Mouse (Mus musculus) embryonic facial prominence, embryonic 15.5 days (tissue): ENCODE results near the gene Miga1. TPM values are rescaled to one million over a fixed set of nuclear protein-coding genes. Genes with fewer than 3 reads are reported as not detected.
A peak's percentile ranks its signal among the peaks of the same experiment; 100 is the strongest.

Experiments used
- ATAC-seq: fragments of 200-750 bp; cut with Nextera tagmentation; 2 replicates; pipeline ENCODE4 v1.8.0; 2017; ENCODE audit warnings: low read depth, moderate TSS enrichment; ENCODE audit not compliant: insufficient number of reproducible peaks, low FRiP score, low TSS enrichment
- H3K27ac ChIP-seq: fragments of 300-500 bp; sonication (generic); replicated peaks from 2 replicates; pipeline ENCODE4 v1.5.1; 2015; ENCODE audit warnings: mild to moderate bottlenecking, inconsistent platforms
- H3K27me3 ChIP-seq: fragments of 300-500 bp; sonication (generic); 2 replicates; pipeline ENCODE4 v1.6.1; 2015; ENCODE audit warnings: inconsistent platforms
- H3K36me3 ChIP-seq: fragments of 300-500 bp; sonication (generic); 2 replicates; pipeline ENCODE4 v1.6.1; 2015; ENCODE audit warnings: mild to moderate bottlenecking, inconsistent platforms
- H3K4me1 ChIP-seq: fragments of 300-500 bp; sonication (generic); 2 replicates; pipeline ENCODE4 v1.6.1; 2015; ENCODE audit warnings: inconsistent platforms
- H3K4me2 ChIP-seq: fragments of 300-500 bp; sonication (generic); replicated peaks from 2 replicates; pipeline ENCODE4 v1.6.1; 2015; ENCODE audit warnings: mild to moderate bottlenecking, inconsistent platforms
- H3K4me3 ChIP-seq: fragments of 300-500 bp; sonication (generic); replicated peaks from 2 replicates; pipeline ENCODE4 v1.5.1; 2015; ENCODE audit warnings: mild to moderate bottlenecking, inconsistent platforms
- H3K9ac ChIP-seq: fragments of 300-500 bp; sonication (generic); 2 replicates; pipeline ENCODE4 v1.6.1; 2015; ENCODE audit warnings: inconsistent platforms
- H3K9me3 ChIP-seq: fragments of 300-500 bp; sonication (generic); replicated peaks from 2 replicates; pipeline ENCODE4 v1.6.1; 2016; ENCODE audit warnings: inconsistent platforms
- WGBS: fragments of 180-500 bp; shearing (Covaris S2); methylation state at CpG from one replicate; pipeline ENCODE4 v1.1.7; 2015; 5-methylcytosine and 5-hydroxymethylcytosine counted together
- polyA plus RNA-seq: library from polyadenylated mRNA; unstranded; fragments of >200 nt; fragmentation: Nextera tagmentation; extraction: Ambion mirVana; gene quantifications from 2 replicates; pipeline ENCODE4 v1.2.1, GENCODE M21; 2015

Miga1 gene
- polyA plus RNA-seq, 1 experiment from 2014 or later, result 15.8 TPM

DNA sequence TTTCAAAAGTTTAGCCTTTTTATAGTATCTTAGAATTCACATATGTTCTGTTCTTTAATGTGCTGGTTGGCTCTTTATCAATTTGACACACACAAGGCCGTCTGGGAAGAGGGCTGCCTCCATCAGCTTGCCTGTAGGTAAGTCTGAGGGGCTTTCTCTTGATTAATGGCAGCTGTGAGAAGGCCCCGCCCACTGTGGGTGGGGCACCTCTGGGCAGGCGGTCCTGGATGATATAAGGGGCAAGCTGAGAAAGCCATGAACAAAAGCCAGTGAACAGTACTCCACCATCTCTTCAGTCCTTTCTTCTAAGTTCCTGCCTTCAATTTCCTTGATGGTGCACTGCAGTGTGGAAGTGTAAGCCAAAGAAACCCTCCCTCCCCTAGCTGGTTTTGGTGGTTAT is 58.1 kb downstream of the Miga1 start:
- peaks cover 36% of the 10 kb centered on the region for H3K36me3 ChIP-seq
- no peaks in the 10 kb centered on the region for H3K27me3 ChIP-seq
- H3K4me1 ChIP-seq, result no peaks in the 10 kb centered on the region
- no peak for ATAC-seq
- H3K4me2 ChIP-seq, result no peak overlapping the region
- WGBS, result 32% methylated on average over 3 of the region's 3 CpGs
- no peak overlapping the region for H3K27ac ChIP-seq
- H3K9ac ChIP-seq, result no peak overlapping the region
- H3K4me3 ChIP-seq, result no peak overlapping the region
- no peaks in the 10 kb centered on the region for H3K9me3 ChIP-seq

DNA sequence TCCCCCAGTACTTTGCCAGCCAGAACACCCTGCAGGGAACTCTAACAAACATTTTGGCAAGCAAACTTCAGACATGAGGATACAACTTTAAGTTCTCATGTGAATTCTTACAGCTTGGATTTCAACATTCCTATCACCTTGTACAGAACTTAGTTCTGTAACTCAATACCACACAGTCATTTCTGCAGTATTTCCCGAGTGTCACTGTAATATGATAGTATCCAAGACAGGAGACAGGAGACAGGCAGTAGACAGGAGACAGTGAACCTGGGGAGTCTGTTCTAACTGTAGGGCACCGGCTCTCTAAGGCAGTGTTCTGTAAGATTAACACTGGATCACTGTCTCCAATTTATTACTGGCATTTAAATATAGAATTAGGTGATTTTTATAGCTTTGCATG is 61.8 kb downstream of the Miga1 start:
- Histone ChIP-seq H3K4me3 (no peak overlapping the region), H3K9ac (no peak overlapping the region), H3K27ac (0 out of 2 replicates have a peak overlapping the region, but pooled peaks have one; percentile 11), H3K27me3 (no peaks in the 10 kb centered on the region), H3K9me3 (no peaks in the 10 kb centered on the region), H3K36me3 (peaks cover 29% of the 10 kb centered on the region), H3K4me2 (no peak overlapping the region), H3K4me1 (no peaks in the 10 kb centered on the region)
- ATAC-seq, result no peak
- 23% methylated on average over 2 of the region's 2 CpGs for WGBS

DNA sequence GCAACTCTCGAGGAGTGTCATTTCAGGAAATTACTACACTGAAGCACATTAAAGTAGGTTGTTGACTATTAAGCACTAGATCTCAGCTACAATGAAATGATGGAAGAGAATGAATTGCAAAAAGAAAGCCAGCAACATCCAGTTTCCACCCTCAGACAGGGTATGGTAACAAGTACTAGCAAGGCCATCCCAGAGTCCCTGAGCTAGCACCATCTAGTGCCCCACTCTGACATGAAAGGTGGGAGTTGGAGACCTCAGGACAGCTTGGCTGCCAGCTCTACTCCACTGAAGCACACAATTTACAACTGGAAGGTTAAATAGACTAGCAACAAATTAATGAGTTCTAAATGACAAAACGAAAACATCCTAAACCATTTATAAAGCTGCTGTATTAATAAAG is 62.3 kb downstream of the Miga1 start:
- H3K27ac ChIP-seq, result no peak overlapping the region
- WGBS, result 76% methylated on average over 2 of the region's 2 CpGs

DNA sequence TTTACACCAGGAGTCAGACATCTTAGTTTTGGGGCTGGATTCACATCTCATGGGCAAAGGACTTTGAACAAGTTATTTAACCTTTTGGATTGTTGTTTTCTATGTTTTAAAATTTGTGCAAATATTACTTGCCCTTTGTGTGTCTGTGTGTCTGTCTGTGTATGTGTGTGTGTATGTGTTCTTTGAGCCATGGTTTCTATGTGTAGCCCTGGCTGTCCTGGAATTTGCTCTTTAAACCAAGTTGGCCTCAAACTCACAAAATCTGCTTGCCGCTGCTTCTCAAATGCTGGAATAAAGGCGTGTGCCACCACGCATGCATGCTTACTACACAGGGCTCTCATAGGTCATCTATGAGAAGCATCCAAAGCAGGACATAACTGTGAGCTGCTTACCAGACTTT is 63.3 kb downstream of the Miga1 start:
- Histone ChIP-seq H3K27me3 (no peaks in the 10 kb centered on the region), H3K9me3 (no peaks in the 10 kb centered on the region), H3K4me3 (no peak overlapping the region), H3K4me2 (no peak overlapping the region), H3K4me1 (no peaks in the 10 kb centered on the region), H3K27ac (no peak overlapping the region), H3K36me3 (peaks cover 16% of the 10 kb centered on the region; the same call in 1 of the 2 replicates), H3K9ac (no peak overlapping the region)
- ATAC-seq, result no peak
- 96% methylated on average over 3 of the region's 3 CpGs for WGBS

More for the DNA sequence above, 62.3 kb downstream of the Miga1 start:
- Histone ChIP-seq H3K4me3 (no peak overlapping the region), H3K4me2 (no peak overlapping the region), H3K9ac (no peak overlapping the region), H3K27me3 (no peaks in the 10 kb centered on the region), H3K9me3 (no peaks in the 10 kb centered on the region), H3K4me1 (no peaks in the 10 kb centered on the region), H3K36me3 (peaks cover 24% of the 10 kb centered on the region)
- no peak for ATAC-seq

DNA sequence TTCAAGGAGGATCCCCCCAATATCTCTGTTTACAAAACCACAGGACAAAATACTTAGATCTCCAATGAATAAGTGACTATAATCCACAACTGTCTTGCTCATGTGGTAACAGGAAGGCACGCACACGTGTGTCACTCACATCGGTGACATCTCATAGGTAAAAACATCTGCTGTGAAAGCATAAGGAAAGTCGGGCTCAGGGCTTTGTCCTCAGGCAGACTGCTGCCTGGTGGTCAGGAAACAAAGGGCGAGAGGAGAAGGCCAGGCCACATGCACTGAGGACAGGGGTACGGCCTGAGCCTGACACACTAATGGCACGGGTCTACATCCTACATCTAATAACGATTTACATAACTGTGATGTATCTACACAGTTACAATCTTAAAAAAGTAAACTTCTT is 65.2 kb downstream of the Miga1 start:
- WGBS, result 76% methylated on average over 8 of the region's 8 CpGs
- Histone ChIP-seq H3K27me3 (no peaks in the 10 kb centered on the region), H3K4me2 (no peak overlapping the region), H3K9me3 (no peaks in the 10 kb centered on the region), H3K9ac (no peak overlapping the region), H3K27ac (no peak overlapping the region), H3K4me3 (no peak overlapping the region), H3K4me1 (no peaks in the 10 kb centered on the region), H3K36me3 (peaks cover 12% of the 10 kb centered on the region; the same call in 1 of the 2 replicates)
- no peak for ATAC-seq

DNA sequence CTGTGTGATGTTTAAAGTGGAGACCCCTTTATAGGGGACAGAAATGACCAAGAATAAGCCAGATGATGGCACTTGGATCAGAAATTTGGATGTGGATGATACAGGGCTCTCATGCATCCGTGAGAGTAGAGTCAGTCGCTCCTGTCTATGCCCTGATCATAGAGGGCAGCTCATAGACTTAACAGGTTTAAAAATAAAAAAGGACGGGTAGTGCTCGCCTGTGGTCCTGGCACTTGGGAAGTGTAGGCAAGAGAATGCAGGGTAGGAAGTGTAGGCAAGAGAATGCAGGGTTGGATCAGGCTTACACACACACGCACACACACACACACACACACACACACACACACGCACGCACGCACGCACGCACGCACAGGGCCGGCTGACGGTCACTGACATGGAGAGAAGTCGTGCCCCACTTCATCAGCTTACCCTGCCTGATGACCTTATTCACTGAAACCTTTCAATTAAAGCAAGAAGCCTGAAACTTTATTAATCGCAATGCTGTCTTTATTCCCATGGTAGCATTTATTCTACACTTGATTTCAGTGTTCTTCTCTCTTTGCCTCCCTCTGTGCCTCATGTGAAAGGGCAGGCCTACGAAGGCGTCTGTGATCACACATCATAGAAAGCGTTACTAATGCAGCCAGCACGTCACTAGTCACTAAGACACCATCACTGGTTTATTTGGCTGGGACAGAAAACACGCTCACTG is 67.1 kb downstream of the Miga1 start:
- no peak for ATAC-seq
- H3K4me2 ChIP-seq, result no peak overlapping the region
- no peaks in the 10 kb centered on the region for H3K4me1 ChIP-seq
- H3K9ac ChIP-seq, result no peak overlapping the region
- no peaks in the 10 kb centered on the region for H3K27me3 ChIP-seq
- peaks cover 12% of the 10 kb centered on the region; the same call in 1 of the 2 replicates for H3K36me3 ChIP-seq
- H3K9me3 ChIP-seq, result no peaks in the 10 kb centered on the region
- H3K4me3 ChIP-seq, result no peak overlapping the region
- WGBS, result 87% methylated on average over 20 of the region's 20 CpGs
- H3K27ac ChIP-seq, result no peak overlapping the region

DNA sequence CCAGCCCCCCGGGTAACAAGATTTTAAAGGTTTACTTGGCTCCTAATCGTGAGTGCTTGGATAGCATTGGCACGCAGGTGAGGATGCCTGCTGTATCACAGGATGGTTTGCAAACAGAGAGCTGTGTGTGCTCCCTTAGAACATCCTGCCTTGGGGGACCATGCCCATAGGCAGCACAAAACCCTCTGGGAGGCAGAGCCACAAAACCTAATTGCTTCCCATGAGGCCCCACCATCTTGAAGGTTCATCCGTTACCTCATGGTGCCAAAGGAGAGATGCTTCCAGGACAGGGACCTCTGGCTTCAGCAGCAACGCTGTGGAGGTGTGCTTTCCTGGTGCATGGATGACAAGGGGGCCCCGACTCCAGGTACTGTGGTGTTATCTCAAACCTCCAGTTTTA is 68.3 kb downstream of the Miga1 start:
- no peak for ATAC-seq
- H3K27ac ChIP-seq, result no peak overlapping the region
- peaks cover 5% of the 10 kb centered on the region; the same call in 1 of the 2 replicates for H3K27me3 ChIP-seq
- no peak overlapping the region for H3K4me3 ChIP-seq
- no peak overlapping the region for H3K9ac ChIP-seq
- no peak overlapping the region for H3K4me2 ChIP-seq
- peaks cover 12% of the 10 kb centered on the region; the same call in 1 of the 2 replicates for H3K36me3 ChIP-seq
- H3K9me3 ChIP-seq, result no peaks in the 10 kb centered on the region
- 81% methylated on average over 6 of the region's 6 CpGs for WGBS
- no peaks in the 10 kb centered on the region for H3K4me1 ChIP-seq

DNA sequence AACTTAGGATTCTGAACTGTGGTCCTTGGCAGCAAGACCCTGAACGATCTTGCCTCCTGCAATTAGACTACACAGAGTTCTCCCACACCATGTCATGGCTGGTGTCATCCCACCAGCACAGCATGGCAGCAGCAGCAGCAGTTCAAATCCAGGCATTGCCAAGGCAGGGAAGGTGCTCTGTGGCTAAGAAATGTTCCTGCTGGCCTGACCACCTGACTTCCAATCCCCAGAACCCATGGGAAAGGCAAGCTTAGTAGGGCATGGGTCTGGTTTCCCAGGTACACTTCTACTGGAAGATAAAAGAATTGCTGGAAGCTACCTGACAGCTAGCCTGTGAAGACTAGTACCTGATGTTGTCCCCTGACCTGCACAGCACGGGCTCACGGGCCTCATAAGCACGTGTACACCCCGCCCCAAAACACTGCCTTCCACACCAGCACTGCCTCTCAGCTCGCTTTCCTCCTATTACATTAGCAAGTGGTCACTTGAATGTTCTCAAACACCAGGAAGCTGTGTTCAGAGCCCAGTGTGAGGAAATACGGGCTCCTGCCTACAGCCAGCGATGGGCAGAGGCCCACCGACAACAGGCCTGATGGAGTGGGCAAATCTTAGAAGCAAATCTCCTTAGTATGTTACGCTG is 69.0 kb downstream of the Miga1 start:
- peaks cover 2% of the 10 kb centered on the region; the same call in 1 of the 2 replicates for H3K4me1 ChIP-seq
- no peak for ATAC-seq
- H3K27ac ChIP-seq, result no peak overlapping the region
- 81% methylated on average over 10 of the region's 10 CpGs for whole genome bisulfite sequencing
- H3K9ac ChIP-seq, result no peak overlapping the region
- H3K4me3 ChIP-seq, result no peak overlapping the region
- H3K27me3 ChIP-seq, result peaks cover 5% of the 10 kb centered on the region; the same call in 1 of the 2 replicates
- peaks cover 8% of the 10 kb centered on the region; the same call in 1 of the 2 replicates for H3K36me3 ChIP-seq
- no peaks in the 10 kb centered on the region for H3K9me3 ChIP-seq
- no peak overlapping the region for H3K4me2 ChIP-seq

DNA sequence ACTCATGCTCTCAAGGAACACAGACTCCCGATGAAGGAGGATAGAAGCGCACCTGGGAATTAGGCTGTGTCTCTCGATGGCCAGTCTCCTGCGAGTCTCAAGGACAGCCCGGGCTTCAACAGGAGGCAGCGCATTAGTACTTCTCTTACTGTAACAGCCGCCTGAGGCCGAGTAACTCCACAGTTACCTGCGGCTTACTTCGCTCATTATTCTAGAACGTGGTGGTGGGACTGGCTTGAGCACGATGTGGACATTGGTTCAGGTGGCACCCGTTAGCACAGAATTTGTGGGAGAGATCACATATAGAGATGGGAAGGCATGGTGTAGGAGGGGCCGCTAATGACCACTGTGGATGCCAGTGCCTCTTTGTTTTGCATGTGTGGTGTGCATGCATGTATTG is 72.1 kb downstream of the Miga1 start:
- 90% methylated on average over 14 of the region's 14 CpGs for WGBS

DNA sequence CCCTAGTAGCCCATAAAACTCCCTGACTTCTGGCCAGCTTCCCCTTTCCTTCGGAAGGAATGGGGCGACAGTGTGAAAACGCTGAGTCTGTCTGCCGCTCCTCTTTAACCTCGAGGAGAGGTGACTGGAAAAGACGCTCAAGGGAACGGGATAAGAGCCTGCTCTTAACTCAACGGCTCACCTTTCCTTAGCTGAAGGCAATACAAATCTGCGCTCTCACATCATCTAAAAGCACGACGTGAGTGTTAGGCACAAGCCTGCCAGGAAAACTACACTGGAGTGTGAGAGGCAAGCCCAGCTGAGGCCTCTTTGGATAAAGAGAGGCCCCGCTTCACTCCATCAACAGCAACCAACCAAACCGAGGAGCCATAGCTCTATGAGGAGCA is 74.2 kb downstream of the Miga1 start, which contains the start of gene Nexn:
Gene Nexn (minus strand): TSS at position 315 of the 386 bp plus-strand sequence.
- Histone ChIP-seq H3K27ac (peak within 1 kb of the TSS; percentile 65), H3K36me3 (no peaks in the 10 kb centered on the region), H3K4me1 (peaks cover 15% of the 10 kb centered on the region), H3K9ac (peak within 1 kb of the TSS; percentile 70), H3K9me3 (no peaks in the 10 kb centered on the region), H3K4me3 (peak within 1 kb of the TSS; percentile 56), H3K27me3 (peaks cover 20% of the 10 kb centered on the region), H3K4me2 (peak within 1 kb of the TSS; percentile 89)
- 5% methylated on average over 13 of the region's 13 CpGs for WGBS
- ATAC-seq, result no peak

More for the DNA sequence above, 72.1 kb downstream of the Miga1 start:
- Histone ChIP-seq H3K4me3 (no peak overlapping the region), H3K4me1 (peaks cover 15% of the 10 kb centered on the region), H3K9ac (no peak overlapping the region), H3K4me2 (no peak overlapping the region), H3K9me3 (no peaks in the 10 kb centered on the region), H3K36me3 (no peaks in the 10 kb centered on the region), H3K27me3 (peaks cover 12% of the 10 kb centered on the region; the same call in 1 of the 2 replicates), H3K27ac (no peak overlapping the region)
- ATAC-seq, result no peak

DNA sequence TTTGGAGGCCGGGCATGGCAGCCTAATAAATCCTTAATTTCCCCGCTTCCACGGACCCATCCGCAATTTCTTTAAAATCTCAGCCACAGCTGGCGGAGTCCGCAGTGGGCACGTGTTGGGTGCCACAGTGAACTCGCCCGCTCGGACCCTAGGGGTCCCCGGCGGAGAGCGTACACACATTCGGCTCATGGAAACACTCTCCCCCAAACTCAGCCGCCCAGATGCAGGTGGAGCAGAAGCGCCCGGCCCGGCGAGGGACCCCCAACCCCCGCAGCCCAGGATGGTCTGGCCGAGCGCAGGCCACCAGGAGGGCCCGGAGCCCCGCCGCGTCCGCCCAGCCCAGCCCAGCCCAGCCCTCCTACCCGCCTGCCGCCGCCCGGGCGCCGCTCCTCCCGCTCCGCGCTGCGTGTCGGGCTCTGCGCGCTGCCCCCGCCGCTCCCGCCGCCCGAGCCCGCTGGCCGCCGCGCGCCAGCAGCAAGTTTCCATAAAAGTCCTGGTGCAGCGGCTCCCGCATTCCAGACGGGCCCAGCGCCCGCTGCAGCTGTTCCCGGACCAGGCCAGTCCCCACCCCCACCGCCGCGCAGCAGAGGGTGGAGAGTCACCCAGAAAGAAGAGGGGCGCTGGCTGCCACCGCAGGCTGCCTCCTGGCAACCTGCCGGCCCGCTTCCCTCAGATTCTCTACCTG is 74.7 kb downstream of the Miga1 start:
- Histone ChIP-seq H3K27me3 (peaks cover 20% of the 10 kb centered on the region), H3K27ac (peak overlapping the region; percentile 65), H3K4me2 (peak overlapping the region; percentile 89), H3K4me1 (peaks cover 15% of the 10 kb centered on the region), H3K4me3 (peak overlapping the region; percentile 56), H3K9me3 (no peaks in the 10 kb centered on the region), H3K36me3 (no peaks in the 10 kb centered on the region), H3K9ac (peak overlapping the region; percentile 70)
- under 1% methylated on average over 51 of the region's 63 CpGs for WGBS
- ATAC-seq, result peak; percentile 86
